Mouse (Mus musculus) layer of hippocampus, postnatal 36 days (tissue): ENCODE data around the gene Tnfaip6. TPM values are rescaled to one million over a fixed set of nuclear protein-coding genes. Genes with fewer than 3 reads are reported as not detected.

ENCODE experiments used
- DNase-seq, 2 experiments: peaks; one replicate each; pipeline ENCODE4 v3.0.0; 2022
- total RNA-seq, 2 experiments: library from RNA; stranded (reverse); gene quantifications; 2 replicates each; pipeline ENCODE4 v1.2.3; 2021

The Tnfaip6 gene
- total RNA-seq, 2 experiments from 2014 or later: 7.6 to 8.1 TPM

DNA sequence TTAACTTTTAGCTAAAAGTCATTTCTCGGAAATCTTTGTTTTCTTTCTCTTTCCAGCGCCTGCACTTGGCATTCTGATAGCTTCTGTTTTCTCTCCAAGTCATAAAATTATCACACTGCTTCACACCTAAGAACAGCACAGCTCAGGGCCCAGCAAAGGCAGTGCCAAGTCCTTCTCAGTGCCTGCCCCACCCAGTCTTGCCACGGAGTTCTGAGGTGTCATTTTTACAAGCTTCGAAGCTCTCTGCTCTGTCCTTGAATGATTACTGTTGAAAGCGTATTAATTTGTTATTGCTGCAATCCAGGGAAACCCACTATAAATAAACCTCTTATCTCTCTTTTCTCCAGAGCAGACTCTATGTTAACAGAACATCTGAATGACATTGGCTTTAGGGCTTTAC is 15.7 kb downstream of the Tnfaip6 start:
- no peak for DNase-seq

DNA sequence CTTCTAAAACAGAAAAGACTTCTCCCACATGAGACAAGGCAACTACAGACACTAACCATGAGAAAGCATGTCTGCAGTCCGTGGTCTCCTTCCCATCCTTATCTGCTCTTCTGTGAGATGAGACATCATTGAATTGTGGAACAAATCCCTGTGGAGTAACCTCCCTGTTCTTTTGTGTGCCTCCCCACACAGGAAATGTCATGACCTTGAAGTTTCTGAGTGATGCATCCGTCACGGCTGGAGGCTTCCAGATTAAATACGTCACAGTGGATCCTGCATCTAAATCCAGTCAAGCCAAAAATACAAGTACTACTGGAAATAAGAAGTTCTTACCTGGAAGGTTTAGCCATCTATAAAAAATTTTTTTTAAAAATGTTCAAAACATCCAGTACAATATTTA is 17.8 kb downstream of the Tnfaip6 start:
- DNase-seq: no peak

DNA sequence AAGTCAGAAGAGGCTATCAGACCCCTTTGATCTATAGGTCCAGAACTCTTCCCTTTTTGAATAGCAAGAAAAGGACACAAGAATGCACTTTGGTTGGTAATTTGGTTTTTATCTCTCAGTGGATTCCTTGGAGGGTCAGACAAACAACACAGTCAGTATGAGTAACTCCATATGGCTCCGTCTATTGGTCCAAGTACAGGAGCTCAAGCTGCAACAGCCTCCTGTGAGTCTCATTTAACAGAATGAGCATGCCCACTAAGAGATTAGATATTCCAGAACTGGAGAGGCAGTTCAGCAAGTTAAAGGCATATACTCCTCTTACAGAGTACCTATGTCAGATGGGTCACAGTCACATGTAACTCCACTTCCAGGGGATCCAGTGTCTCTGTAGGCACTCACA is 19.3 kb downstream of the Tnfaip6 start:
- no peak for DNase-seq

DNA sequence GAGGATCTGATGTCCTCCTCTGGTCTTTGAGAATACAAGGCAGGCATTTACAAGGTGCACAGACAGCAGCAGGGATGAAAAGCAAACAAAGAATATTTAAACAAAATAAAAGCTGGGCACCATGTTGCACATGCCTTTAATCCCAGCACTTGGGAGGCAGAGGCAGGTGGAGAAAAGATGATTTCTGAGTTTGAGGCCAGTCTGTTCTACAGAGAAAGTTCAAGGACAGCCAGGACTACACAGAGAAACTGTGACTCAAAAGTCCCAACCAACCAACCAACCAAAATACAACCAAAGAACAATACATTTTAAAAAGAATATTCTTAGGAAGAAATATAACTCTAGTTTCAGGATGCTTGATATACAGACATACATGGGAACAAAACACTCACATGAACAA is 19.9 kb downstream of the Tnfaip6 start:
- DNase-seq: no peak

DNA sequence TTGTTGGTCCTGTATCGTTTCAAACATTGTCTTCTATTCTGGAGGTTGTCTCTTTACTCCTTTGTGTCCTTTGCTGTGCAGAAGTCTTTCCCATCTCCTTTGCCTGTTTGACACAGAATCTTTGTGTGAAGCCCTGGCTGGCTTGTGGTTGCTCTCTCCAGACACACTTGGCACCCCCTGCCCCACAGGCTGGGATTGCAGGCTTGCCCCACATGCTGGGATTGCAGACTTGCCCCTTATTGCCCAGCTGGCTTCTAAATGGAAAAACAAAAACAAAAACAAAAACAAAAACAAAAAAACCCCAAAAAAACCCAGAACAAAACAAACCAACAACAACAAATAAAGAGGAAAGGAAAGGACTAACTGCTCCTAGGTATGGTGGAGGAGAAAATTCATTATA is 30.8 kb downstream of the Tnfaip6 start:
- DNase-seq: no peak

DNA sequence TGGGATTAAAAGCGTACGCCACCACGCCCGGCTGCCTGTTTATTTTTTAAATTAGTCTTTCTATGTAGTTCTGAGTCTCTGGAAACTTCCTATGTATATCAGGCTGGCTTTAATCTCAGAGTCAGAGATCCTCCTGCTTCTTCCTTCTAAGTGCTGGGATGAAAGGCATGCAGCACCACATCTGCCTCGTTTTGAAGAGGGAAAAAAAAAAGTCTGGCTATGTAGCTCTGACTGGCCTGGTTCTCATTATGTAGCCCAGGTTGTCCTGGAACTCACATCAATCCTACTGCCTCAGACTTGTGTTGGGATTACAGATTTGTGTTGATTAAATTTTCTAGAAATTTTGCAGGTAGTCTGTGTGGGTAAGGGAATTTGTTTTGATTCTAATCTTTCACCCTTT is 33.0 kb downstream of the Tnfaip6 start:
- no peak for DNase-seq

DNA sequence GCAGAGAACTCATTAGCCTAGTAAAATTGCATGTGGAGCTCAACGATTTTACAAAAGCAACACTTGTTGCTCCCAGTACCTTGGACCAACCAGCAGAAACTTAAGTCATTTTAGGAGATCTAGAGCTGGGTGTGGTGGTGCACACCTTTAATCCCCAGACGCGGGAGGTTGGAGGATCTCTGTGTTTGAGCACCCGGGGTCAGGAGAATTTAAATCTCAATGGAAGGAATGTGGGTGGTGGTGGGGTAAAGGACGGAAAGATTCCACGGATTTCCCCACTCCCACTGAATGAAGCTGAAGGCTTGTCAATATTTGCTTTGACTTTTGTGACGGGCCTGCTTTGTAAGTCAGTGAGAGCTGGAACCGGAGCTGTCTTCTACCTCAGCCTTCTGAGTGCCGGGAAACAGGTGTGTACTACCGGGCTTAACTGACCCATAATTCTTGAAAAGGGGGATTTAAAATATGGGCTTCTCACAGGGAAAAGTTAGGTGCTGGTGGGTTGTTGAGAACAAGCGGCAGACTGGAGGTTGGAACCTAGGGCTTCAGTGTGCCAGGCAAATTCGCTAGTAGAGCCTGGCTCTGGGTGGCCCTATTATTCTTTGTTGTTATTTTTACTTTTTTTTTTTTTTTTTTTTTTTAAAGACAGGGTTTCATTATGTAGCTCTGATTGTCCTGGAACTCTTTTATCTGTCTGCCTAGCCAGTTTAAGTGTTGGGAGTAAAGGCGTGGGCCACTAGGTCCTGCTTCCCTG is 33.6 kb downstream of the Tnfaip6 start:
- DNase-seq: no peak

DNA sequence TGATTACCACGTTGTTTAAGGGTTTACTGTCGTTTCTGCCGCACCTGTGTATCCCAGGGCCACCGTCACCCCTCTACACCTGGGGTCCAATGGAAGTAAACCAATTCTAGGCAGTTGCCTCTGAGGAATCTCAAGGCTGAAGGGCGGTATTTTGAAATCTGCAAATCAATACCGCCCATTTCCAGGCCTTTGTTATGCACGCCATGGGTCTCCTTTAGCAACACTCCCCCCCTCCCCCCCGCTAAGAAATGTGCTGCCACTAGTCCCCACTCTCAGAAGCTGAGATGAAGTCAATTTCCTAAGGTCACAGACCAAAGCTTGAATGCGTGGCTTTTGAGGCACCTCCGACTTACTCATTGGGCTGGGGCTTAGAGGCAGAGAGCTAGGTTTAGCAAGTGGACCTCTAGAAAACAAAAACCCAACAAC is 34.3 kb downstream of the Tnfaip6 start:
- DNase-seq: no peak

DNA sequence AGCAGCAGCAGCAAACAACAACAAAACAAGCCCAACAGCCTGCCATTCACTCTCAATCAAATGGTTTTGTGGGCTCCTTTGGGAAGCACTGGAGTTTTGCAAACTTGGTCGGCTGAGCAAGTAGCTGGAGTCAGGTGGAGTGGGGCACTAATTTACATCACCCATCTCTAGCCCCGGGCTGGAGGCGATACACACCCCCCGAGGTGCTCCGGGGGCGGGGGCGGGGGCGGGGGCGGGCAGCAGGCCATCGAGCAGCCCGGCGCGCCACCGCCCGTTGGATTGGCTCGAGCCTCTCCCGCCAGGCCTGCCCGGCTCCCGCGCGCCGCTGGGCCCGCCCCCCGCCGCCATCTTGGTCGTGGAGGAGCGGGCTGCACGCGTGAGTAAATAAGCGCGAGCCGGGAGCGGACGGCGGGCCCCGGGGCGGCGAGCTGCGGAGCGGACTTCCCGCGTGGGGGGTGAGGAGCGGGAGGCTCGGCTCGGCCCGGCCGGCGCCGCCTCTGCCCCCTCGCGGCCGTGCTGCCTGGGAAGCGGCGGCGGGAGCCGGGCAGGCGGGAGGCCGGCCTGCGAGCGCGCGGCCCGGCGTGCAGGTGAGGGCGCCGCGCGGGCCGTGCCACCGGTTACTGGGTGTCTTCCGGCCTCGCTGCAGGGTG is 34.8 kb downstream of the Tnfaip6 start, which contains the start of gene Rif1:
TSS of gene Rif1 (plus strand) at position 342 of the 650 bp plus-strand sequence.
- peak; percentile 79 to 81 for DNase-seq

DNA sequence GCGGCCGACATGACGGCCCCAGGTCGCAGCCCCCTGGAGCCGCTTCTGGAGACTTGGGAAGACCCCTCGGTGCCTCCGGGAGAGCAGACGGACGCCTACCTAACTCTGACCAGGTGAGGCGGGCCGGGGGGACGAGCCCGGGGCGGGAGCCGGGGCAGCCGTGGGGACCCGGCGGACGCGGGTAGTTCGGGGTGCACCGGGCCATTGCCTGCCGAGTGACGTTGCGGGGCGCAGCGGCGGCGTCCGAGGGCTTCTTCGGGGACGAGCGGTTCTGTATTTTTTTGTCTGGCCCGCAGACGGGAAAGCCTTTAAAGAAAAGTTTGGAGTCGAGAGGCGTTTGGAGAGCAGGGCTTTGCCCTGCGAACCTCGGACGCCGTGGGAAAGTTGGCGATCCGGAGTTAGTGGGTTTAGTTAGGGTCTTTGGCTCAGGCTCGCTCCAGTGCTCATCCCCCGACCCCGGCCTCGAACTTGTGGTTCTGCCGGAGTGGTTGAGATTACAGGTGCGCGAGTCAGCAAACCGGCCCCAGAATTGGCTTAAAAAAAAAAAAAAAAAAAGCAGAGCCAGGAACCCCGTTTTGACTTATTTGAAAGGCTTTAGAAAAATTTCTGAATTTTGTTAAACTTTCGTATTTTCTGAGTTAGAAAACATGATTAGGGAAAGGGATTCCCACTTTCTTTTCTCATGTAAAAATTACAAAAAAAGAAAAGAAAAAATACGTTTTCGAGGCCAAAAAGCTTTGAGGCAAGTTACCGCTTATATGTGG is 35.5 kb downstream of the Tnfaip6 start:
- peak in 1 of 2 experiments; percentile 24 for DNase-seq

DNA sequence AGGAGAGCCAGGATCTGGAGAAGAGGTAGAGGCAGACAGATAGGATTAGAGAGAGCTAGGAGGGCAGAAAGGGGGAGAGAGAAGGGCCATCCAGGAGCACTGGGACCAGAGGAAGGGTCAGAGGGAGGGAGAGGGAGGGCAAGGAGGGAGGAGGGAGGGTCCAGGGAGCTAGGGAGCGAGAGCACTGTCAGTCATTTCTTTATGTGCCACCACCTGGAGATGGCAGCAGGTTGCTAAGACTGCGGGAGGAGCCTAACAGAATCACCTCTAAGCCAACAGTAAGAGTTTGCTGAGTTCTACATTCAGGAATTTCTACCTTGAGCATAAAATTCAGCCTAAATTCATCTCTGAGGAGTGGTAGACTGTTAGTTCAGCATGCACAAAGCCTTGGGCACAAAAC is 40.9 kb downstream of the Tnfaip6 start:
- DNase-seq: no peak

DNA sequence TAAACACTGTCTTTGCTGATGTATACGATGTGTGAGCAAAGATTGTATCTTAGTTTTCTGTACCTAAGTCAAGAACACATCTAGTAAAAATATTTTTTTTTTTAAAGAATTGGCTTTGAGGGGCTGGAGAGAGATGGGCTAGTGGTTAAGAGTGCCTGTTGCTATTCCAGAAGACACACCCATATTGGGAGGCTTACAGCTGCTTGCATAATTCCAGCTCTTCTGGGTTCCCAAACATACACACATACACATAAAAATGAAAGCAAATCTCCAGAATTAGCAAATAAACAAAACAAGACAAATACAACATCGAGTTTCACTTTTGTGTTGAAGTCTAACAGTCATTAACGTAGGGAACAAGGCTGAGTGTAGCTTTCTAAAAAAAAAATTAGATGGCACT is 46.2 kb downstream of the Tnfaip6 start:
- no peak for DNase-seq

DNA sequence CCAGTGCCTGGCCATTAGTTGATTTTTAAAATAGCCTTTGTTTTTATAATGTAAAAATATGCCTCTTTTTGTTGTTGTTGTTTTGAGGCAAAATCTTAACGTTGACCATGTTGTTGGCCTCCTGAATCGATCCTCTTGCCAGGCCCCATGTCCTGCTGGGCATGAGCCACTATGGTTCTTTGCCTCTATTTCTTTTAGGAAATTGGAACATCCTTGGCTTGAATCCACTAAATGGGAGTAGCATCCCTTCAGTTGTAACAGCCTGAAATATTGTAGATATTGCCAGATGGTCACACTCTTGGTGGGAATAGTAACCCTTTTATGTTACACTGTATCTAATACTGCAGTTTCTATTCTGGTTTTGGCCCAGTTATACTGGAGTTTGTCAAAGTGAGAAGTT is 46.8 kb downstream of the Tnfaip6 start:
- no peak for DNase-seq

Other genes starting within 250 kb of the Tnfaip6 start
- gene Rbm43, start 102.8 kb upstream of the Tnfaip6 start, total RNA-seq: 10 to 100 TPM; 18.8 to 20.3 TPM
- 1 to 10 TPM; 2.2 to 3.9 TPM for gene Nmi, start 64.5 kb upstream of the Tnfaip6 start, total RNA-seq
- gene Rif1, start 34.8 kb downstream of the Tnfaip6 start, total RNA-seq: 10 to 100 TPM; 25.6 to 31.2 TPM